Mouse (Mus musculus) C2C12 (cell line): ENCODE results near the gene Polr2j.

Experiments used
- CEBPB ChIP-seq: IDR thresholded peaks from one replicate; pipeline ENCODE4 v1.6.1; 2011; ENCODE audit warnings: low read depth, mild to moderate bottlenecking, control low read depth, moderate library complexity
- CTCF ChIP-seq: IDR thresholded peaks from one replicate; pipeline ENCODE4 v1.5.1; 2011; ENCODE audit not compliant: control insufficient read depth, insufficient read depth, insufficient read length
- FOSL1 ChIP-seq: IDR thresholded peaks from one replicate; pipeline ENCODE4 v1.8.0; 2011; ENCODE audit warnings: mild to moderate bottlenecking, low read length; ENCODE audit not compliant: poor library complexity, insufficient read depth, severe bottlenecking
- MAX ChIP-seq: IDR thresholded peaks from one replicate; pipeline ENCODE4 v1.6.1; 2011; ENCODE audit warnings: mild to moderate bottlenecking, control low read depth
- MYOD1 ChIP-seq: IDR thresholded peaks from one replicate; pipeline ENCODE4 v1.6.1; 2011; ENCODE audit warnings: low read depth; ENCODE audit not compliant: control insufficient read depth, insufficient read length
- USF1 ChIP-seq: IDR thresholded peaks from one replicate; pipeline ENCODE4 v1.6.1; 2011; ENCODE audit warnings: low read depth, mild to moderate bottlenecking, control low read depth, moderate library complexity

- peak; percentile 45 for TF ChIP-seq CTCF
- no peak for TF ChIP-seq CEBPB
- no peak for TF ChIP-seq MYOD1
- no peak for TF ChIP-seq FOSL1
- TF ChIP-seq USF1: no peak
- TF ChIP-seq MAX: no peak
Measured at GRCm38 (mm10) chr5:136137658-136138274, 21.3 kb downstream of the Polr2j start.
